Mouse (Mus musculus) thymus, postnatal 25 days (tissue): ENCODE measurements around the gene Man2b2.

ENCODE experiments used
- DNase-seq: peaks from one replicate; pipeline ENCODE4 v3.0.0; 2022

Gene Man2b2

GRCm38 (mm10) chr5:36766958-36767703, 63.3 kb downstream of the Man2b2 start:
- no peak for DNase-seq

DNA sequence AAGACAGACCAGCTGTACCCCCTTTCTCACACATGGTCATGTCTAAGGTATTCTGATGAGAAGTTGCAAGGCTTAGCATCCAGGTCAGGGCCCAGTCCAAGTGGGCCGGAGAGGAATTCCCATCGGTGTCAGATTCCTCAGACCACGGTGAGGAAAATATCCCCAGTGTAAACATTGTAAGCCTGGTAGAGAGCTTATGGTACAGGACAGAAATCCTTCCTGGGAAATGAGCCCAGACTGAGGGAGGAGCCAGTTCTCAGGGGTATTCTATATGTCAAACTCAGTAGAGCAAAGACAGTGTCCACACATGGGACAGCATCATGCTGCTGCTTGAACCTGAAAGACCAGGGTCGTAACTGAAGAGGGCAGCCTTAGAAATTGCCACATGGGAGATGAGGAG, 70.6 kb downstream of the Man2b2 start:
- no peak for DNase-seq

- no peak for DNase-seq
These were observed 73.4 kb downstream of the Man2b2 start for GRCm38 (mm10) chr5:36757033-36757432.
